Mouse (Mus musculus) embryo, embryonic 9.5 days (tissue): ENCODE data around the gene Unkl.

Experiments
- DNase-seq: peaks from one replicate; pipeline ENCODE4 v3.0.0-alpha.2; 2017; ENCODE audit errors: extremely low spot score

The Unkl gene

DNA sequence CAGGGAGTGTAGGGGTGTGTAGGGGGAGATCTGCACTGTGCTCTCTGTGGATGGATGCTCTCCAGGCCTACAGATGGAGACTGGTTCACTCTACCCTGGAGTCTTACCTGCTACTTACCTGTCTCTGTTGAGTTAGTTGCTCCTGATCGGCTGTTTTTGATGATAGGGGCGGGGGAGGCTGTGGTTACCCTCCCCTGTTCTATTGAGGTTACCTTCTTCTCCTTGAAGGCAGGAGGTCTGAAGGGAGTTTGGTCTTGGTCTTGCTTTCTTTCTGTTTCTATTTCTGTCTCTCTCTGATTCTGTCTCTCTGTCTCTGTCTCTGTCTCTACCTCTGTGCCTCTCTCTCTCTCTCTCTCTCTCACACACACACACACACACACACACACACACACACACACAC is 66.9 kb downstream of the Unkl start:
- no peak for DNase-seq

DNA sequence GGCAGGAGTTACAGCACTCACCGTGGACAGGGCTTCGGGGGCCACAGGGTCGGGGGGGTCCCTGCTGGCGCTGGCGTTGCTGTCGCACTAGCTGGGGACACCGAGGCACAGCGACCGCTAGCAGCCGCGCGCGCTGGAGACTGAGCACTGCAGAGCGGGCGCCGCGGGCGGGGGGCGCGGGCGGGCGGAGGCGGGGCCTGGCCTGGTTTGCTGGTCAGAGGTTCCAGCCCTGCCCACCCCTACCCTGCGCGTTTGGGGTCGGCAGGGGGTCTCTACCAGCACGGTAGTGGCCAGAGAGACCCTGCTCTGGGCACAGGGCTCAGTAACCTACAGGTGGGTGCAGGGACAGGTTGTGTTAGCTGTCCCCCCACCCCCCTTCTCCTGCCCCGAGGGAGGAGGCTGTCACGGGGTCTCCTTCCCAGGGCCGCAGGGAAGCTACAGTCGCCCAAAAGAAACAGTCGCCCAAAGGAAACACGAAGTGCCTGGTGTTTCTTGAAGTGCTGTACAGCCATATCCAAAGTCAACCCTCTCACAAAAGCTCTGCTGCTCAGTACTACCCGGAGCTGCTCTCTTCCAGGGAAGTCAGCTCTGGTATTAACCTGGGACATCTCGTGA is 68.0 kb downstream of the Unkl start, which contains the start of gene Baiap3:
Baiap3 (minus strand) TSS at position 225 of the 615 bp plus-strand sequence.
- peak; percentile 62 for DNase-seq

DNA sequence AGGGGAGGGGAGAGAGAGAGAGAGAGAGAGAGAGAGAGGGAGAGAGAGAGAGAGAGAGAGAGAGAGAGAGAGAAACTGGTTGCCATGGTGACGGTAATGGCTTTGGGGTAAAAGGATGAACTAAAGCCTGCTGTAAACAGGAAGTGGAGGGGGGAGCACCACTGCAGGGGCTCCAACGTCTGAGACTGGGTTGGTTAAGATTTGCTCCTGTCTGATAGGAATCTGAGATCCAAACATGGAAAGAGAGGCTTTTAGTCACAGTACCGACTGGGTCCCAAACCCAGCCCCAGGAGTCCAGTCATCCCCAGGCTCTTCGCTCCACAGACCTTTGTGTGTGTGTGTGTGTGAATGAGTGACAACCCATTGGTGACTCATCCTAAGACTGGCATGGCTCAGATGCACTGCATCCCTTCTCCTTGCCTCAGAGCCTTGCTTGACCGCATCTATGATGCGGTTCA is 69.6 kb downstream of the Unkl start:
- no peak for DNase-seq

DNA sequence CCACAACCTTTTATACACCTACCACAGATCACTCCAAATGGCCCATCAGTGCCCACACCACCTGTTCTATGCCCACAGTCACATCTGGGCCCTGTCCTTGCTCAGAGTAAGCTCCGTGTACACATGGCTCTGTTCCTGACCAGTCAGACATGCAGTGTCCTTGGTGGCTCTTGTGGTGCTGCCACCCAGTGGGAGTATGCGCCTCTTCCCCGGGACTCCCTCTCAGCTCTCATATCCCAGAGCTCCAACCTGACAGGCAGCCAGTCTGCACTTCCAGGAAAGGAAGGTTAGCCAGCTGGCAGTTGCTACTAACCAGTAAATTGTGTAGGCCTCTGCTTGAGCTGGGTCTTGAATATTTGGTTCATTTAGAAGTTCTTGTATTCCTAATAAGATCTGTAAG is 76.3 kb downstream of the Unkl start:
- DNase-seq, result no peak

DNA sequence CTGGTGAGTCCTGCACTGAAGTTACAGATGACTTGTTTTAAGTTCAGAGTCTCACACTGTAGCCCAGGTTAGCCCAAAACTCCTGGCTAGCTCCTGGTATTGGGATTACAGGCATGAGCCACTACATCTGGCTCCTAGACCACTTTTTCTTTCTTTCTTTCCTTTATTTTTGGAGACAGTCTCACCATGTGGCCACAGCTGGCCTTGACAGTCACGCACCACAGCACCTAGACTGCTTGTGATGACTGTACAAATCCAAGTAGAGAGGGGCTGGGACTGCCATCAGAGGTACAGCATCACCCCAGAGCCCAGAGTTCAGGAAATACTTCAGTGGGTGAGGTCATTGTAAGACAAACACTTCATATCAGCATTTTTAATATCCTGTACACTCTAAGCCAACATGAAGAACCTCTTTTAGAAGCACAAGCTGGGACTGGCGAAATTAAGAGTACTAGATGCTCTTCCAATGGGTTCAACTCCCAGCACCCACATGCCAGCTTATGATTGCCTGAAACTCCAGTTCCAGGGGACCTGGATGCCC is 82.7 kb downstream of the Unkl start:
- DNase-seq, result no peak

DNA sequence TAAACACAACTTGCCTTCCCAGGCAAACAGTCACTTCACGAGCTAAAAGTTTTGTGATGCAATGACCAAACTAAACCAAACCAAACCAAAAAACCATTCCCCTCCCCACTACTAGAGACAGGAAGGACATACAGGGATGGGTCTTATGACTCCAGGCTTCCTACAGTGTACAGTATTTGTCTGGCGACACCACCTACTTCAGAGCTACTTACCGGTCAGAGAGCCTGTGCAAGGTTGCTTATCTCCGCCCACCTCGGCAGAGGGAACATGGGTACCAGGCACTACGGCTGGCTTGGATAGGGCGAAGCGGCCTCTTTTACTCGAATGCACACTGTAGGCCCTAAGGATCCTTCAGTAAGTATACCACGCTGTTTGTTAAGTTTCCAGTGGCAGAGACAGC is 84.1 kb downstream of the Unkl start:
- no peak for DNase-seq

DNA sequence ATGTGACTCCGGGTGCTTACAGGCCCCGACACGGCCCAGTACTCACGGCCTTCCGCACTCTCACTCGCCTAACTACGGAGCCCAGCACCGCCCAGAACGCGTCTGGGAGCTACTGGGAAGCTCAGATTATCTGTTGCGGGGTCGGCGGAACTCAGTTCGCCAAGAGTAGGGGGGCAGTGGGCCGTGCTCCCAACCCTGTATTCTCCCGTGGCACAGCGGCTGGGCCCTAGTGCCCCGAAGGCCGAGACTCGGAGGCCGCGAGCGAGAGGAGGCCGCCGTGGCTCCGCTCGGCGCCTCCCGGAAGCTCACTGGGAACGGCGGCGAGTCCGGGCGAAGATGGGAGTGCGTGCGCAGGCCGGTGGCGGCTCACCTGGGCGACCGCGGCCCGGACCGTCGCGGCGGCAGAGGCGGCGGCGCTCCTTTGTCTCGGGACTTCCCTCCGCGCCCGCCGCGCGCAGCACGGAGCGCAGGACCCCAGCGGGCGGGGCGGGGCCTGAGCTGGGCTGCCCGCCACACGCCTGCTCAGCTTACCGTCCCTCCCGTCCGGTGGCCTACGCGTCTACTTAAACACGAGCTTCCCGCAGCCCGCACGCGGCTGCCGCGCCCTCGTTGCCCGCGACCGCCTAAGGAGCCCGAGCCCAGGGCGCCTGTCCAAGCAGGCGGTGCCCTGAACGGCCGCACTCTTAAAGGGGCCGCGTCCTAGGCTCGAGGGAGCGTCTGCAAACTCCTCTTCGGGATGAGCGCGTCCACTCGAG is 84.9 kb downstream of the Unkl start:
- no peak for DNase-seq

DNA sequence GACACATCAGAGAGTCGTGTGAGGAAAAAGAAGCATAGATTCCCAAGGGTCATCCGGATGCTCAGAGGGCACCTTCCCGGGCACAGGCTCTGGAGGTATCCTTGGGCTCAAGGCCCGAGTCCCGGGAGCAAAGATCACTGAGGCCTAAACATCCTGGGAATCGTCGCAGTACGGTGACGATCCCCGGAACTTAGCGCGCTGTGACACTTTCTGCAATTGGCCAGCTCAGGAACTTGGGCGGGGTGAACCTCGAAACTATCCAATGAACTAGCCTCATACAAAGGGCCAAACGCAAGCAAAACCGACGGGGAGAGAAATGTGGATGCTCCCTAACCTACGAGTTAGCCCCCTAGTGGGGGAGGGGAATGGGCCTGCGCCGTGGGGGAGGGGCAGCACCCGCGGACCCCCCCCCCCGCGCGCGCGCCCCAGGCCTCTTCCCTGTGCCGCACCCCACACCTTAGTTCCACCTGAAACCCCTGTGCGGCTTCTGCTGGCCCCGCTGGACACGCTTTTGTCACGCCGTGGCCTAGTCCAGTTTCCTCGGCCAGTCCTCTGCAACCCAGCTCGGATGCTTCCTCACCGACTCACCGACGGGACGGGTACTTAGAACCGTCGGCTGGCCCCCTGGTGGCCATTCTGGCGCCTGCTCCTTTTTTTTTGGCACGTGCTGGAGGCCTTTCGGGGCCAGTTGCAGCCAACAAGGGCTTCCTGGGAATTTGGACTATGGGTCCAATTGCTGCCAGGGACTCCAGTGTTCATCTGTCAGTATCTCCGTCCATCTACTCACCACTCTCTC is 85.7 kb downstream of the Unkl start:
- DNase-seq, result peak; percentile 99

DNA sequence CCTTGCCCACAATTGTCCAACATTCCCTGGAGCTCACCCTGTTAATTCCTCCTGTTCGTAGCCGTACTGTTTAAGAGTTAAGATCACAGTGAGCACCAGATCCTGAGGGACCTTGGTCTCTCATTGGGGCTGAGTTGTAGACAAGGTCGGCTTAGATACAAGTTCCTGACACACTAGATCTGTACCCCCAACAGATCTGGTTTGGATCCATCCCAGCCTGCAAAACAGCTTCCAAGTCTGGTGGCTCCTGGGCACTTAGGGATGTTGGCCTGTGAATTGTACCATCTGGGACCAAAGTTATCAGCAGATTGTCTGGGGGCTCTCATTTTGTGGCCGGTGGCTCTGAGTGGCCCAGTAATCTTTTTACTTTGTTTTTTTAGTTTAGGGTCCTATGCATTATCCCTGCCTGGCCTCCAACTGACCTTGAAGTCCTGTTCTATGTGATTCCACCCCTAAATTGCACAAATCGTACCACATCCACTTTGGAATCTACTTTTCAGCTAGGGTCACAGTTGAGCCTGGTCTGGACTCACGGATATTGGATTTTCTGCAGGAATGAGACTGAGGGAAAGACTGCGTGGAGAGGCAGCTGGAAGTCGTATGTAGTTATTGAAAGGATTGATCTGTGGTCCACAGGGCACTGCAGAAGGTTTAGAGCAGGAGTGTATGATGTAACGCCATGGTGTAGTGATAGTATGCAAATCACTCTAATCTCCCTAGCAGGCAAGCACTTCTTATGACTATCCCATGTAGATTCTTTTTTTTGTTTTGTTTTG is 86.6 kb downstream of the Unkl start, which contains the start of gene Ube2i:
Ube2i (minus strand) TSS at position 52 of the 776 bp plus-strand sequence.
- no peak for DNase-seq

DNA sequence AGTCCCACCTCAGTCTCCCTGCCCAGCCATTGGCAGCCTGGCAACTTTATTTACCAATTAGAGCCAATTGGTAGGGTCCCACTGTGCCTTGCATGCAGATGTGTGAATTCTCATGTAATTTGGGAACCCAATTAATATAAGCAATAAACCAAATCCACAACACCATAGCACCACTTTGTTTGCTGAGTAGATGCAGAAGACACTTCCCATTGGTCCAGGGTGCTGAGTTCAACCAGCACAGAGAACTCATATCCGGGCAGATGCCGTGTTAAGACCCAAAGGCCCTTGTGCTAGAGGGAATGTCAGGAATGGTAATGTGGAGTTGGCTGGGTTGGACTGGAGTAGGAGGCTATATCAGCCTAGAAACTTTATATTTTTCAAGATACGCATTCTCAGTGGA is 87.6 kb downstream of the Unkl start:
- no peak for DNase-seq

DNA sequence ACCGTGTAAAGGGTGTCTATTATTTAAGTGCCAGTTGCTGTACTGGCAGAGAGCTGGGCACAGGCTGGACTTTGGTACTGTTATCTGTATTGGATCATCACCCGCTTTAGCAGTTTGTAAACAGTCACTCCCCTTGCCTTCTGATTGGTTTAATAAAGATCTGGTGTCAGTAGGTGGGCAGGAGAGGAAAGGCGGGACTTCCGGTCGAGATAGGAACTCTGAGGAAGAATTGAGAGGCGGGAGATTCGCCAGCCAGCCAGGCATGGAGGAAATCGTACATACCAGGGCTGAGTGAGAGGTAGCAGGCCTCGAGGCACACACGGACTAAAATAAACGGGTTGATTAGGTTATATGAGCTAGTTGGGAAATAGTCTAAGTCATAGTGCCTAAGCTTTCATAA is 93.9 kb downstream of the Unkl start:
- DNase-seq, result no peak
